Mouse (Mus musculus): Measurements from ENCODE around the gene Bbs9. TPM values are rescaled to one million over a fixed set of nuclear protein-coding genes. Genes with fewer than 3 reads are reported as not detected.
"Not testable (repeated sequence)": the region's sequence is repeated elsewhere in the genome, so short reads cannot be mapped to it uniquely, and the experiment has no call there.

Gene Bbs9
- polyA plus RNA-seq, 1 experiment from 2014 or later = 15.9 TPM

DNA sequence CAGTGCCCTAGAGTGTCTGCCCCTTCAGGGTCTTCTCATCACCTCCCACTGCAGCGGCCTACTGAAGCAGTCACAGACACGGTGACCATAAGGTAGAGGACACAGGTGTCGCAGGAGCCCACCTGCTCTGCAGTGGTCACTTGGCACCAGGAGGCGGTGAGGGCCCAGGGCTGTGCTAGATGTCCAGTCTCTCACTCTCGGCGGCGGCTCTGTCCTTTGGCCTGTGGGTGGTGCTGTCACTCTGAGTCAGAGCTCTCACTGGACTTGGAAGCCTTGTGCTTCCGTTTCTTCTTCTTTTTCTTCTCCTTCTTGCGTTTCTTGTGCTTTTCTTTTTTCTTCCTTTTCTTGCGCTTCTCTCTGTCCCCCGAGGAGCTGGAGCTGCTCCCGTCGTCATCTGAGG is 27.1 kb upstream of the Bbs9 start:
- Histone ChIP-seq H3K9ac (no peak overlapping the region), H3K4me2 (replicated peaks) (no peak overlapping the region), H3K9me3 (no peaks in the 10 kb centered on the region), H3K27ac (no peak overlapping the region), H3K36me3 (peaks cover 82% of the 10 kb centered on the region), H3K4me1 (no peaks in the 10 kb centered on the region), H3K4me3 (no peak overlapping the region), H3K27me3 (no peaks in the 10 kb centered on the region)
- no peak for ATAC-seq (ENCODE audit: low FRiP score, low read depth)
- WGBS = 86% methylated on average over 13 of the region's 13 CpGs

DNA sequence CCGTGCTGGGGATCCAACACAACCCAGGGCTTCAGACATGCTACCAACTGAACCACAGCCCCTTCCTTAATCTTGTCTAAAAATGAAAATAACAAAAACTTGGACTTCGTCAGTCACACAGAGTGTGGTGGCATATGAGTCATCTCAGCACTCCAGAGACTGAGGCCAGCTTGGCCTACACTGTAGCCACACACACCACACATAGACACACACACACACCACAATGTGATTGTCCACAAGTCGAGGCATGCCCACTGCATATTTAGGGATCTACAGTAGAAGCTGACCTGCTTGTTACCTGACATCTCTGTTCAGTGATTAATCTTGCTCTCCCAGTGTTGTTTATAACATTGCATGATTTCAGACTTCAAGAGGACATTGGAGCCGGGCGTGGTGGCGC is 26.3 kb upstream of the Bbs9 start:
- ATAC-seq (ENCODE audit: low FRiP score, low read depth) = no peak
- no peaks in the 10 kb centered on the region for H3K9me3 ChIP-seq
- WGBS = 93% methylated on average over 6 of the region's 6 CpGs
- H3K4me3 ChIP-seq = no peak overlapping the region
- no peak overlapping the region for H3K27ac ChIP-seq
- H3K4me1 ChIP-seq = no peaks in the 10 kb centered on the region
- H3K9ac ChIP-seq = no peak overlapping the region
- no peaks in the 10 kb centered on the region for H3K27me3 ChIP-seq
- no peak overlapping the region for H3K4me2 ChIP-seq (replicated peaks)
- peaks cover 90% of the 10 kb centered on the region for H3K36me3 ChIP-seq

DNA sequence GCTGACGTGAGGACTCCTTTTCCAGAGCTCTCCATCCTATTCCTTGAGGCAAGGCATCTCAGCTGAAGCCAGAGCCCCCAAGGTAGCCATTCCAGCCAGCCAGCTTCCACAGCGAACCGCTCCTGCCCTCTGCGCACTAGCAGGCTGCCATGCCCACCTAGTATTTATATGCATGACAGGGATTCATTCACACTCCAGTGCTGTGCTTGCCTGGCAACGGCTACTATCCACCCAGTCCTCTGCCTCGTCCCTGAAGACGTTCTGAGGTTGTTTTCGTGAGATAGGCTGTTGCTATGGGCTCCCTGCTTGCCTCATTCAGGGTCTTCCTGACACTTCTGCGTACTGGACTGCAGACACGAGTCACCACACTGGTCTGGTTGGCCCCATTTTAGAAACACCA is 22.8 kb upstream of the Bbs9 start:
- no peaks in the 10 kb centered on the region for H3K4me1 ChIP-seq
- no peak overlapping the region for H3K4me2 ChIP-seq (replicated peaks)
- no peak overlapping the region for H3K4me3 ChIP-seq
- H3K9ac ChIP-seq = no peak overlapping the region
- WGBS = 91% methylated on average over 10 of the region's 10 CpGs
- H3K27me3 ChIP-seq = no peaks in the 10 kb centered on the region
- peaks cover 99% of the 10 kb centered on the region for H3K36me3 ChIP-seq
- no peak overlapping the region for H3K27ac ChIP-seq
- H3K9me3 ChIP-seq = no peaks in the 10 kb centered on the region
- ATAC-seq (ENCODE audit: low FRiP score, low read depth) = no peak

DNA sequence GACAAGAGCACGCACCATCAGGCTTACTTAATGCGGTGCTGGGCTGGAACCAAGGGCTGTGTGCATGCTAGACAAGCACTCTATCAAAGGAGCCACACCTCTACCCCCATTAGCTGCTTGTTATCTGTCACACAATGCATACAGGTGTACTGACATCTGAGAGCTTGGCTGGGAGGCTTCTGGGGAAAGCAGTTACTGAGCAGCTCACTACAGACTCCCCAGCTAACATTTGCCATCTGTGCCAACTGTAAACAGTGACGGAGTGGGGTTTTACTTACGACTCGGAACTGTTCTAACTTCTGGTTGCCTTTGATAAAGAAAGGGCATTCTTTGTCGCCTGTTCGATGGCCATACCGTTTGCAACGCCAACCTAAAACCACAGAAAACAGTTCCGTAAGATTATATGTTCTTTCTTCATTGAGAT is 22.0 kb upstream of the Bbs9 start:
- Histone ChIP-seq H3K9me3 (no peaks in the 10 kb centered on the region), H3K4me1 (no peaks in the 10 kb centered on the region), H3K27ac (no peak overlapping the region), H3K9ac (no peak overlapping the region), H3K4me2 (replicated peaks) (no peak overlapping the region), H3K4me3 (no peak overlapping the region), H3K36me3 (peaks cover 95% of the 10 kb centered on the region), H3K27me3 (no peaks in the 10 kb centered on the region)
- 94% methylated on average over 10 of the region's 10 CpGs for WGBS
- ATAC-seq (ENCODE audit: low FRiP score, low read depth) = no peak

DNA sequence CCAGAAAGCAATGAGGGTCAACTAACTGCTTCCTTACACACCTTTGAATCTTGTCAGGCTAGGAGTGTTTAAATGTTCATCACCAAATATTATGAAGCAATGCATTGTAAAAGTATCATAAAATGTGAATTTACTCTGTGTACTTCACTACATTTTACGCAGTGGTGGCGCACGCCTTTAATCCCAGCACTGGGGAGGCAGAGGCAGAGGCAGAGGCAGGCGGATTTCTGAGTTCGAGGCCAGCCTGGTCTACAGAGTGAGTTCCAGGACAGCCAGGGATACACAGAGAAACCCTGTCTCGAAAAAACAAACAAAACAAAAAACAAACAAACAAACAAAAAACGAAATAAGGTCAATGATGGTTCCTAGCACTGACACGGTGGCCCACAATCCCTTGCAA is 21.5 kb upstream of the Bbs9 start, which contains the start of gene Gm17545:
TSS of gene Gm17545 (plus strand) at position 301 of the 400 bp plus-strand sequence.
- H3K4me3 ChIP-seq; H3K27ac ChIP-seq; H3K27me3 ChIP-seq; ATAC-seq (ENCODE audit: low FRiP score, low read depth); H3K4me2 ChIP-seq (replicated peaks); H3K9me3 ChIP-seq; H3K4me1 ChIP-seq; H3K9ac ChIP-seq: not testable (repeated sequence)
- peaks cover 91% of the 10 kb centered on the region for H3K36me3 ChIP-seq
- 92% methylated on average over 8 of the region's 8 CpGs for WGBS

DNA sequence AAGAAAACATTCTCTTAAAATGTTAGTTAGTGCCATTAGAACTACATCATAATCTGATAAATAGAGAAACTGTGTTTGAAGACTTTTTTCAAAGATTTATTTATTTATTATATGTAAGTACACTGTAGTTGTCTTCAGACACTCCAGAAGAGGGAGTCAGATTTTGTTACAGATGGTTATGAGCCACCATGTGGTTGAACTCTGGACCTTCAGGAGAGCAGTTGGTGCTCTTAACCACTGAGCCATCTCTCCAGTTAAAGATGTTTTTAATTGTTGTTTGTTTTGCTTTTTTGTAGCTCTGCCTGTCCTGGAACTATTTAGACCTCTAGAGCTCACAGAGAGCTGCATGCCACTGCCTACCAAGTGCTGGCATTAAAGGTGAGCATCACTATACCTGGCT is 20.5 kb upstream of the Bbs9 start:
- no peak for ATAC-seq (ENCODE audit: low FRiP score, low read depth)
- Histone ChIP-seq H3K4me3 (no peak overlapping the region), H3K27me3 (no peaks in the 10 kb centered on the region), H3K9ac (no peak overlapping the region), H3K4me2 (replicated peaks) (no peak overlapping the region), H3K4me1 (0 out of 2 replicates have a peak, but pooled peaks cover 3% of the 10 kb centered on the region), H3K9me3 (no peaks in the 10 kb centered on the region), H3K36me3 (peaks cover 80% of the 10 kb centered on the region), H3K27ac (no peak overlapping the region)

DNA sequence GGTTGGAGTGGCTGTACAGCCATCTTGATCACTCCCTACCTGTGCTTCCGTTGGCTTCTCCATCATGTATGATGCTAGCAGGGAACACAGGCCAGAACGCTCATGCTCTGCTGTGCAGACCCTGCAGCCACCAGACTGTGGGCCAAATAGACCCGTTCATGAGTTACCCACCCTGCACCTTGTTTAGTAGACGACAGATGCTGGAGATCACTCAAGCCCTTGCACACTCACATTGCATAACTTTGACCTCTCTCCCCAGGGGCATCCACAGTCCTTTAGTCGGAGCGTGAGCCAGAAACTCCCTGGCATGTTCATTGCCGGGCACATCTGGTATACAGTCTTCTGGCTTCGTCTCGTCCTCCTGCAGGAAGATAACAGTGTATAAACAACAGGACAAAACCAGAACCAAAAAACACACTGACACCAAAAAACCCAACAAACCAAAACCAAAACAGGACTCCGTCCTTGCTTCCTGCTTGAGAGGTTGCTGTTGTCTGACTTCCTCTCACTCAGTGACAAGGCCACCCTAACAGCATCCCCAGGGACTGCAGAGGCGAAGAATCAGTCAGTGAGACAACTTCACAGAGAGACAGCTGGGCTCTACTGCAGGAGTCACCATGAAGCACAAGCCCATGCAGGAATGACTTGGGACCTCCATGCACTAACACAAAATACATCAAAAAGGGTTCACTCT is 18.2 kb upstream of the Bbs9 start:
- Histone ChIP-seq H3K36me3 (peaks cover 75% of the 10 kb centered on the region), H3K4me1 (0 out of 2 replicates have a peak, but pooled peaks cover 3% of the 10 kb centered on the region), H3K9ac (no peak overlapping the region), H3K27me3 (no peaks in the 10 kb centered on the region), H3K27ac (no peak overlapping the region), H3K4me3 (no peak overlapping the region), H3K4me2 (replicated peaks) (no peak overlapping the region), H3K9me3 (no peaks in the 10 kb centered on the region)
- 89% methylated on average over 11 of the region's 11 CpGs for WGBS
- ATAC-seq (ENCODE audit: low FRiP score, low read depth) = no peak

DNA sequence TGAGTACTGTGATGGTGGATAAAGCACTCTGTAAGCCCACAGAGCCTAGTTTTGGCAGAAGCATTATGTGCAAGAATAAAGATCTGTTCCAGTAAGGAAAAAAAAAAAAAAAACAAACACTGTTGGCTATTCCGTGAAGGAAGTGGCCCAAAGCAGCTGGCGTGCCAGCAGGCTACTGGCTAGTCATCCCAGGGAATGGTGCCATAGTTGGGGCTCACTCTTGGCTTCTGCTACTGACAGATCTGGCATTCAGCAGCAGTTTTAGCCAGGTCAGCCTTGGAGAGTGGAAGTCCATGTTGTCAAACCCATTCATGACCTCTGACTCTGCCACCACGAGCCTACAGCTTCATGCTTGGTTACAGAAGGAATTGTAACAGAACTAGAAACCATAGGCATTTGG is 13.6 kb upstream of the Bbs9 start:
- Histone ChIP-seq H3K27ac (no peak overlapping the region), H3K4me3 (no peak overlapping the region), H3K27me3 (no peaks in the 10 kb centered on the region), H3K36me3 (peaks cover 55% of the 10 kb centered on the region), H3K4me1 (0 out of 2 replicates have a peak, but pooled peaks cover 6% of the 10 kb centered on the region), H3K9ac (no peak overlapping the region), H3K9me3 (no peaks in the 10 kb centered on the region), H3K4me2 (replicated peaks) (no peak overlapping the region)
- no peak for ATAC-seq (ENCODE audit: low FRiP score, low read depth)
- 92% methylated on average over 3 of the region's 3 CpGs for WGBS

DNA sequence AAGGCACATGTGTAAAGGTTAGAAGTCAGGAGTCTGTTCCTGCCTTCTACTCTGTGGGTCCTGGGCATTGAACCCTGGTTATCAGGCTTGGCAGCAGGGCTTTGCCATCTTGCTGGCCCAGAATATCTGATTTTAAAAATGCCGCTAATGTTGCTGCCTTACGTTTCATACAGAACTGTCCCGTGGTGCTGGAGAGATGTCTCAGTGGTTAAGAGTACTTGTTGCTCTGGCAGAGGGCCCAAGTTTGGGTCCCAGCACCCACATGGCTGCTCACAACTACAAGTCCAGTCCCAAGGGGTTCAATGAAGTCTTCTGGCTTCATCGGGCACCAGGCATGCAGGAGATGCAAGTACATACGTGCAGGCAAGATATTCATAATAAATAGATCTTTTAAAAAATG is 9.3 kb upstream of the Bbs9 start:
- Histone ChIP-seq H3K27ac (no peak overlapping the region), H3K9me3 (no peaks in the 10 kb centered on the region), H3K4me2 (replicated peaks) (no peak overlapping the region), H3K4me1 (peaks cover 8% of the 10 kb centered on the region; the same call in 1 of the 2 replicates), H3K36me3 (peaks cover 35% of the 10 kb centered on the region), H3K27me3 (no peaks in the 10 kb centered on the region), H3K4me3 (no peak overlapping the region), H3K9ac (no peak overlapping the region)
- 96% methylated on average over 5 of the region's 5 CpGs for WGBS
- ATAC-seq (ENCODE audit: low FRiP score, low read depth) = no peak

DNA sequence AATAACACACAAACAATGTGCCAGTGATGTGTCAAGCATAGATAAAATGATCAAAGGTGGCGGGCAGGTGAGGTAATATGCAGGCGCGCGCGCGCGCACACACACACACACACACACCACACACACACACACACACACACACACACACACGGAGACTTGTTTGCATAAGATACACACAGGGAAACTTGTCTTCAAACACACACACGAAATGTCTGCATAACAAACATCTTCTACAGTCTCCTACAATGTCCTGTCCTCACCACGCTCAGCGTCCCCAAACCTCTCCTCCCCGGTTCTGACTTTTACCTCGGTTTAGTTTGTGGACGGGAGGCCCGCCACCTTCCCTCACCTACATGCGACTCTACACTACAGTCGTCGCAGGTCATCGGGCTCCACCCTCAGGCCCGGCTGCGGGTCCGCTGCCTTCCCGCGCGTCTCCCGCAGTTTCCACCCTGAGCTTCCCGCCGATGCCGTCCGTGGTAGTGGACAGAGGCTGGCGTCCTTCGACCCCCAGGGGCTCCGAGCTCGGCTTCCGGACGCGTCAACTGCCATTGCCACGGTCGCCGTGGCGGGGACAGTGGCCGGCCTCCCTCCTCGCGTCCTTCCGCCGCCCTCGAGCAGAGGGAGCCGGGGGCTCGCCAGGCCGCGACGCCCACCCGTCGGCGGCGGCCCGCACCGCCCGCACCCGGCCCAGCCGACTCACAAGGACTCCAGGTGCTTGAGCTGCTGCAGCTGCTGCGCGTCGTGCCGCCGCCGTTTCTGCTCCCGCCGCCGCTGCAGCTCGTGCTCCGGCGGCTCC is 7.9 kb upstream of the Bbs9 start:
- under 1% methylated on average over 73 of the region's 73 CpGs for WGBS
- Histone ChIP-seq H3K4me2 (replicated peaks) (peak overlapping the region; percentile 74), H3K9me3 (no peaks in the 10 kb centered on the region), H3K36me3 (peaks cover 26% of the 10 kb centered on the region), H3K9ac (peak overlapping the region; percentile 93), H3K4me3 (peak overlapping the region; percentile 90), H3K4me1 (peaks cover 8% of the 10 kb centered on the region; the same call in 1 of the 2 replicates), H3K27me3 (no peaks in the 10 kb centered on the region), H3K27ac (peak overlapping the region; percentile 87)
- ATAC-seq (ENCODE audit: low FRiP score, low read depth) = peak; percentile 74

DNA sequence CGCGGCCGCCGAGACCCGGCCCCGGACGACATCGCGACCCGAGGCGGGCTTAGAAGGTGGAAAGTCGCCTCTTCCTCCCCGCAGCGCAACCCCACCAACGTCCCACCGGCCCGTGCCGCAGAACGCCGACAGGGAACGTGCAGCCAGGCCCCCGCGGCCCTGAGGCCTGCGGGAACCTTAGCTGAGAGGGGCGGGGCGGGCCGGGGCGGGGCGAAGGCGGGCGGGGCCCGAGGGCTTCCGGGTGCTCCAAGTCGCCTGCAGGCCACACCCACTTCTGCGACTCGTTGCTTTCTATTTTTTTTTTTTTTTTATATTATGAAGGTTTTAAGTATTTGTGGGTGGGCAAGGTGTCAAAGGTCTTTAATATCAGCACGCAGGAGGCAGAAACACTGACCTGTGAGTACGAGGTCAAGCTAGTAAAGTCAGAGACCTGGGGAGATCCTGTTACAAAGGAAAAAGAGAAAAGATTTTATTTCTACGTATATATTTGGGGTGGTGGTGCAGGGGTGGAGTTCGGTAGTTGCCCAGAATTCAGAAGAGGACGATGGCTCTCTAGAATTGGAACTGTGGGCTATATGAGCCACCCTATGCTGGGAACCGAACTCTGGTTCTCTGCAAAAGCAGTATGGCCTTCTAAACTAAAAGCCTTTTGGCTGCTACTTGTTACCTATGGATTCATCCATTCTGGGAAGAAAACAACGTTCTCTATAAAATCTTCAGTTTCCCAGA is 7.2 kb upstream of the Bbs9 start:
- H3K27me3 ChIP-seq = no peaks in the 10 kb centered on the region
- H3K9ac ChIP-seq = peak overlapping the region; percentile 93
- H3K4me3 ChIP-seq = peak overlapping the region; percentile 90
- peak; percentile 90 for ATAC-seq (ENCODE audit: low FRiP score, low read depth)
- WGBS = 3% methylated on average over 39 of the region's 43 CpGs
- H3K9me3 ChIP-seq = no peaks in the 10 kb centered on the region
- H3K4me1 ChIP-seq = peaks cover 8% of the 10 kb centered on the region; the same call in 1 of the 2 replicates
- peak overlapping the region; percentile 87 for H3K27ac ChIP-seq
- peaks cover 21% of the 10 kb centered on the region for H3K36me3 ChIP-seq
- H3K4me2 ChIP-seq (replicated peaks) = peak overlapping the region; percentile 74

DNA sequence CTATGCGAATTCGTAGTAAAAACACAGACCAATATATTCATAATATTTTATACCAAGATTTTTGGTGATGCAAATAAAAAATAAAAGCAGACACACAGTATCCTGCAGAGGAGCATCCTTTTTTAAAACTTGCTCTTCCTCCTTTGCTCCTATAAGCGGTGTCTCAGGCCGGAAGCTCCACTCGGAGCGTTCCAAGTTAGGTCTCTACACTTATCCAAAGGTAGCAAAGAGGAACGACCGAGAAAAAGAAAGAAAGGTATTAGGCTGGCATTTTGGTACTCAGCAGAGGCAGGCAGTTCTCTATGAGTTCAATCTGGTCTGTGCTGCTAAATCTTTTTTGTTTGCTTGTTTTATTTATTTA is 6.6 kb upstream of the Bbs9 start:
- Histone ChIP-seq H3K9me3 (no peaks in the 10 kb centered on the region), H3K9ac (no peak overlapping the region), H3K27me3 (no peaks in the 10 kb centered on the region), H3K27ac (no peak overlapping the region), H3K4me1 (peaks cover 8% of the 10 kb centered on the region; the same call in 1 of the 2 replicates), H3K4me2 (replicated peaks) (no peak overlapping the region), H3K4me3 (no peak overlapping the region), H3K36me3 (peaks cover 17% of the 10 kb centered on the region)
- no peak for ATAC-seq (ENCODE audit: low FRiP score, low read depth)
- 83% methylated on average over 8 of the region's 8 CpGs for WGBS

Measured in limb, embryonic 13.5 days (tissue).